Mouse (Mus musculus): ENCODE measurements around the gene Btc.

Gene Btc

GRCm38 (mm10) chr5:91321840-91322239 lies 81.0 kb downstream of the Btc start:
- no peak for DNase-seq (ENCODE audit: extremely low spot score, low read depth, low spot score)

GRCm38 (mm10) chr5:91320348-91320747 lies 82.4 kb downstream of the Btc start:
- DNase-seq (ENCODE audit: extremely low spot score, low read depth, low spot score) = no peak

- DNase-seq (ENCODE audit: extremely low spot score, low read depth, low spot score) = no peak
These were observed 88.8 kb downstream of the Btc start for GRCm38 (mm10) chr5:91313971-91314370.

- no peak for DNase-seq (ENCODE audit: extremely low spot score, low read depth, low spot score)
These were observed 91.0 kb downstream of the Btc start for GRCm38 (mm10) chr5:91311767-91312166.

- DNase-seq (ENCODE audit: extremely low spot score, low read depth, low spot score) = no peak
These were observed 94.2 kb downstream of the Btc start for GRCm38 (mm10) chr5:91308576-91308975.

GRCm38 (mm10) chr5:91307907-91308306 lies 94.9 kb downstream of the Btc start:
- peak; percentile 12 for DNase-seq (ENCODE audit: extremely low spot score, low read depth, low spot score)

All from hindlimb bud, embryonic 11.5 days (tissue).